Mouse (Mus musculus) gastrocnemius, adult 18-20 months (tissue): ENCODE results near the gene Slco3a1. TPM values are rescaled to one million over a fixed set of nuclear protein-coding genes. Genes with fewer than 3 reads are reported as not detected.
A peak's percentile ranks its signal among the peaks of the same experiment; 100 is the strongest.

ENCODE experiments used
- DNase-seq: peaks from one replicate; pipeline ENCODE4 v3.0.0; 2021; ENCODE audit warnings: low spot score
- total RNA-seq, 2 experiments: library from RNA; stranded (reverse); gene quantifications; 2 replicates each; pipeline ENCODE4 v1.2.3; 2021

Slco3a1 gene
- total RNA-seq, 2 experiments from 2014 or later, result 60.0 to 77.8 TPM

DNA sequence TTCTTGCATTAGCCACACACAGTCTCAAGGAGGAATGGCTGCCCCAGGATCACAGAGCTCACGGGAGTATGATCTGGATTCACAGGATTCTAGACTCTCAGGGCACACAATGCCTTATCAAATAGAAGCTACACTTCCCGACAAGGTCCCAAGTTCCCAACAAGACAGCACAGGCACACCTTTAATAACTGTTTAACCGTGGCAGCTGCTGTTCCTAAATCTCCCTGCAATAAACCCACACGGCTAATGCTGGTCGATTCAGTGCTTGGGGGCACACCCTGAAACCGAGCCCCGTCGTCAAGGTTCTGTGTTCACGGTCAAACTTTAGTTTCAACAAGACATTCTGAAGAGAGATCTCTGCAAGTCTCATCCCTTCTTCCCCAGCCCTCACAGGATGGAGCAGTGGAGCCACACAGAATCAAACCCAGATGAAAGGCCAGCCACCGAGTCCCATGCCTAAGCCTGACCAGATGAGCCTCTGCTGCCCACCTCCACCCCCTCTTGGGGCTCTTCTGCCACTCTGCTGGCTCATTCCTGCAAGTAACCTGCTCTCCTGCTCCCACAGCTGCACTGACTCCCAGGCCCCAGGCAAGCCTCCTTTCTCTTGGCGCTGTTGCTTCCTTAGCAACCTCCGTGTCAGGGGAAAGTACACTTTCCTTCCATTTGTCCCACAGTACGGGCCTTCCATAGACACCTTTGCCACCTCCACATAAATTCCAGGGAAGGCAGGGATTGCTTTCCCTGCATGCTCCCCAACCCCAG lies 200.7 kb downstream of the Slco3a1 start:
- DNase-seq, result no peak

DNA sequence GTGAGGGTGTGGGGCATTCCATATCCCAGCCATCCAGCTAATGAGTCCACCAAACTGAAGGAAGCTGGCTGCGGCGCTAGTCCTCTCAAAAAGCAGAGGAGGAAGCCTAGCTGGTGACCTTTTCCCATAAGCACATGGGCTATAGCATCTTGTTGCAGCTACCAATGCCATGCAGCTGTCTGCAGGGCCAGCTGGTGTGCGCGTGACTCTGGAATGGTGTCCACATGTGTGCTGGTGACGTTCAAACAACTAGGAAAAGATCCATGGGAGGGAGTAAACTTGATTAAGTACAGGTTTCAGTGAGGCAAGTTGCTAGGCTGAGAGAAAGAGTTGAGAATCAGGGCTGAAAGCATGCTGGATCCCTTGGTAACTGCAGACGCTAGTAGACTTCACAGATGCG lies 201.3 kb downstream of the Slco3a1 start:
- no peak for DNase-seq

GRCm38 (mm10) chr7:74348318-74348890 lies 206.2 kb downstream of the Slco3a1 start:
- no peak for DNase-seq

- no peak for DNase-seq
Observed at GRCm38 (mm10) chr7:74347026-74347425, 207.6 kb downstream of the Slco3a1 start.

DNA sequence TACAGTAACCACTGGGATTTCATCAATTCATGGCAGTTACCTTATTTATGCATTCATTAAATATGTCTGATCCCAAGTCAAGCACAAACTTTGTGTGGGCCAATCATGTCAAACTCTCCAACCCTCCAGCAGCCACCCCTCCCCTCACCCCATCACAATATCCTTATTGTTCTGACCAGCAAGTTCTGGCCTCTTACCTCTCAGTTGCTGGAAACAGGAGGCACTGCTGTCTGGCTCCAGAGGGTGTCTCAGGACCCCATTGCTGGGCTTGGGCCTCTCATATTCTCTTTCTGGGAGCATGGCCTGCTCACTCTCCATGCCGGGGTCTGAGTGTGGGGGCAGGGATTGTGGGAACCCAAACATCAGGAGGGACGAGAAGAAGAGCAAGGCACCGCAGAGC lies 208.1 kb downstream of the Slco3a1 start:
- no peak for DNase-seq

DNA sequence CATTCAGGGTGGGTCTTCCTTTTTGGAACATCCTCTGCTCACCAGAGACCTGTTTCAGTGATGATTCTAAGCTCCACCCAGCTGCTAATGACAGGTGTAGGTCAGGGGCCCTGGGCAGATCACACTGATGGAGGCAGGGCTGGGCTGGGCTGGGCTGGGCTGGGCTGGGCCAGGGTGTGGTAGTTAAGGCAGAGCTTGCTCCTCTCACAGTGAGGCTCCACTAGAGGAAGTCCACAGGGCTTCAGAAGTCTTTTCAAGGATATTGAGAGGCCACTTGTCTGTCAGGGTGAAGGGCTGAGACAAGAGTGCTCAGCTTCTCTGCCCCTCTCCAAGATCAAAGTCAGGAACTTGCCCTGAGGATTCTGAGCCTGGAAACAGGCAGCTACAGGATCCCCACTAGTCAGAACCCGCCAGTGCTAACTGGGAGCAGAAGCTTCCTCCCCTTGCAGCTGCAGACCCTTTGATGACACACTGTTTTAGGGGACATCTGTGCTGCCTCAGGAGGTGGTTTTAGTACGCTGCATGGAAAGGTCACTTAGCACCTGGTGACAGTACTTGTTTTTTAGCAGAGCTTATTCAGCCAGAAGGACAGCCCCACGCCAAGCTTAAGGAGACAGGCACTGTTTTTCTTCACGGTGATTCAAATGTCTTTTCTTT lies 213.3 kb downstream of the Slco3a1 start:
- no peak for DNase-seq

DNA sequence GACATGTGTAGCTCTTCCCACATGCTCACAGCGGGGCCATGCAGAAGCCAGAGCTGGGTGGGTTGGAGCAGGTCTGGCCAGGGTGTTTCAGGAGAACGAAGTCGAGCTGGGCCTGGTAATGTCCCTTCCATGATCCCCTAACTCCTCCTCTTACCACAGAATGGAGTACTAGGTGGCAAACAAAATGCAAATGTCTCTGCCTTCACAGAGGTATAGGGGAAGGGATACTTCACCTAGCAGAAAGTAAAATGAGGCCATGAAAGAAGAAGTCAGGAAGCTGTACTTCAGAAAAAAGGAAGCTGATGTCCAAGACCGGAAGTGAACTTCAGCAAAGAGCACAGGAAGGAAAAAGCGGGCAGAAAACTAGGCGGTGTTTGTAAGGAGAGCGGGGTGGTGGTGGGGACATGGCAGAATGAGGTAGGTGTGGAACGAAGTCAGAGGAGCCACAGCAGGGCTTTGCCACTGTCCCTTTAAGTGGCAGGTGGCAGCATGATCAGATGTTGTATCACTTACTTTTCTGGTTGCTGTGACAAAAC lies 214.1 kb downstream of the Slco3a1 start:
- no peak for DNase-seq

- DNase-seq, result no peak
Observed at GRCm38 (mm10) chr7:74337677-74338420, 216.7 kb downstream of the Slco3a1 start.

GRCm38 (mm10) chr7:74332323-74332722 lies 222.3 kb downstream of the Slco3a1 start:
- DNase-seq, result no peak

- no peak for DNase-seq
Observed at GRCm38 (mm10) chr7:74330858-74331726, 223.5 kb downstream of the Slco3a1 start.

GRCm38 (mm10) chr7:74330117-74330857 lies 224.3 kb downstream of the Slco3a1 start:
- DNase-seq, result no peak

- no peak for DNase-seq
Observed at GRCm38 (mm10) chr7:74329004-74329403, 225.6 kb downstream of the Slco3a1 start.

GRCm38 (mm10) chr7:74327716-74328115 lies 226.9 kb downstream of the Slco3a1 start:
- DNase-seq, result no peak

DNA sequence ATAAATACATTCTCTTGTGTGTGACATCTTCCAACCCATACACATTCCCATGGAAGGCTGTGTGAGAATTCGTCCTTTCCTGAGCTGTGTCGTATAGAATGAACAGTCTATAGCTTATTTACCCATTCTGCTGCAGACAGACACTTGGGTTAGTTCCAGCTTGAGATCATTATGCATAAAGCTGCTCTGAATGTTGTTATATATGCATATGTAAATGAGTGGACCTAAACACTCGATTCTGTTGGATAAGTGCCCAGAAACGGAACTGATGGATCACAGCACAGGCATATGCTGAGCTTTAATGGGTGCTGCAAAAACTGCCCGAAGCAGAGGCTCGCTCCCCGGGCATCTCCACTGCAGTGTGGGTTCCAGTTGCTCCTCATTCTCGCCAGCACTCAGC lies 229.5 kb downstream of the Slco3a1 start:
- no peak for DNase-seq

GRCm38 (mm10) chr7:74323683-74324082 lies 230.9 kb downstream of the Slco3a1 start:
- DNase-seq, result no peak

GRCm38 (mm10) chr7:74323194-74323593 lies 231.4 kb downstream of the Slco3a1 start:
- no peak for DNase-seq

GRCm38 (mm10) chr7:74320635-74321034 lies 233.9 kb downstream of the Slco3a1 start:
- no peak for DNase-seq

DNA sequence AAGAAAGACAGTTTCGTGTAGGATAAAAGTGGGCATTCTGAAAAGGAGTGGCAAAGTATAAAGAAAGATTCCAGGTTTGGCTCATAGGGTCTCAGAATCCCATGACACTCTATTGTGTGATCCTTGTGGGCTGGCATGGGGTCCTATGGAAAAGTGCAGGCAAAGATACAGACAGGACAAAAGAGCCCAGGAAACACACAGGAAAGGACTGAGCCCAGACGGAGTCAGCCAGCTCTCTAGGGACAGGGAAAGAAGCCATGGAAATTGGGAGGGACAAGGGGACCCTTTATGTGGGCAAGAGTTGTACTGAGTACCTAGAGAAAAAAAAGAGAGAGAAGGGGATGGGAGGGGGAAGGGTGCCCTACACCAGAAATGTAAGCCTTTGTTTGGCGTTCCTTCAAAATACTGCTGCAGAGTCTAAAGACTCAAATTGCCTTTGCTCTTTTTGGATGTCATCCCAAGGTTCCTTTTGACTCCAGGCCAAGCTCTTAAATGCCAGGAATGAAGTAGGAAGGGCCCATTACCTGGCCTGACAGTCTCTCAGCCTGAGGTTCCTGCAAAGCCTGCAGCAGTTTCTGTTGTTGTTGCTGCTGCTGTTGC lies 238.6 kb downstream of the Slco3a1 start:
- DNase-seq, result peak; percentile 67

GRCm38 (mm10) chr7:74314276-74314675 lies 240.3 kb downstream of the Slco3a1 start:
- DNase-seq, result no peak
